Mouse (Mus musculus) forebrain, postnatal 0 days (tissue): ENCODE results near the gene Klf12. TPM values are rescaled to one million over a fixed set of nuclear protein-coding genes. Genes with fewer than 3 reads are reported as not detected.

Source experiments
- ATAC-seq: fragments of 200-750 bp; cut with Nextera tagmentation; 2 replicates; pipeline ENCODE4 v1.8.0; 2017; ENCODE audit warnings: mild to moderate bottlenecking, moderate library complexity
- DNase-seq: peaks from one replicate; pipeline ENCODE4 v3.0.0-alpha.2; 2015
- H3K27ac ChIP-seq: fragments of 300-500 bp; sonication (generic); 2 replicates; pipeline ENCODE4 v1.5.1; 2014; ENCODE audit warnings: low read depth, mild to moderate bottlenecking, antibody characterized with exemption, low read length, moderate library complexity, mixed read lengths
- H3K27me3 ChIP-seq: fragments of 300-500 bp; sonication (generic); 2 replicates; pipeline ENCODE4 v1.6.1; 2014; ENCODE audit warnings: mild to moderate bottlenecking, low read length, mixed read lengths; ENCODE audit not compliant: insufficient read depth
- H3K36me3 ChIP-seq: fragments of 300-500 bp; sonication (generic); 2 replicates; pipeline ENCODE4 v1.6.1; 2014; ENCODE audit warnings: mild to moderate bottlenecking, moderate library complexity; ENCODE audit not compliant: insufficient read depth
- H3K4me1 ChIP-seq: fragments of 300-500 bp; sonication (generic); 2 replicates; pipeline ENCODE4 v1.6.1; 2014; ENCODE audit warnings: antibody characterized with exemption; ENCODE audit not compliant: insufficient read depth
- H3K4me2 ChIP-seq: fragments of 300-500 bp; sonication (generic); 2 replicates; pipeline ENCODE4 v1.6.1; 2014; ENCODE audit warnings: low read depth, mild to moderate bottlenecking, moderate library complexity
- H3K4me3 ChIP-seq: fragments of 300-500 bp; sonication (generic); 2 replicates; pipeline ENCODE4 v1.5.1; 2014; ENCODE audit warnings: low read depth, low read length, mixed read lengths
- H3K9ac ChIP-seq: fragments of 300-500 bp; sonication (generic); 2 replicates; pipeline ENCODE4 v1.6.1; 2014; ENCODE audit warnings: mild to moderate bottlenecking
- H3K9me3 ChIP-seq: fragments of 300-500 bp; sonication (generic); 2 replicates; pipeline ENCODE4 v1.6.1; 2016; ENCODE audit warnings: low read length
- CTCF ChIP-seq: sonication (generic); IDR thresholded peaks from 2 replicates; pipeline ENCODE4 v1.5.1; 2016; ENCODE audit warnings: antibody characterized with exemption, control low read depth, low read depth
- WGBS: fragments of 180-500 bp; shearing (Covaris S2); extraction: QIAGEN DNeasy Blood & Tissue Kit; methylation state at CpG from one replicate; pipeline ENCODE4 v1.1.7; 2014; 5-methylcytosine and 5-hydroxymethylcytosine counted together
- polyA plus RNA-seq: library from polyadenylated mRNA; unstranded; fragments of >200 nt; fragmentation: Nextera tagmentation; extraction: Ambion mirVana; gene quantifications from 2 replicates; pipeline ENCODE4 v1.2.1, GENCODE M21; 2015
- total RNA-seq: library from RNA; depleted of rRNA; stranded (reverse); fragments of >200 nt; gene quantifications from 2 replicates; pipeline ENCODE4 v1.2.3, GENCODE M21; 2014

Gene Klf12
- total and polyA plus RNA-seq, 2 experiments from 2014 or later: 24.4 to 47.9 TPM

- no peak overlapping the region for H3K27ac ChIP-seq
- no peaks in the 10 kb centered on the region for H3K27me3 ChIP-seq
- ATAC-seq: no peak
- H3K9ac ChIP-seq: no peak overlapping the region
- H3K4me1 ChIP-seq: no peaks in the 10 kb centered on the region
- no peak overlapping the region for H3K4me3 ChIP-seq
- no peak for TF ChIP-seq CTCF
- H3K9me3 ChIP-seq: no peaks in the 10 kb centered on the region
- no peak for DNase-seq
- no peak overlapping the region for H3K4me2 ChIP-seq
- H3K36me3 ChIP-seq: no peaks in the 10 kb centered on the region
- WGBS: 82% methylated on average over 1 of the region's 1 CpGs
Measured at GRCm38 (mm10) chr14:100300905-100301304, 16.4 kb upstream of the Klf12 start.

- TF ChIP-seq CTCF: no peak
- H3K4me3 ChIP-seq: no peak overlapping the region
- H3K36me3 ChIP-seq: no peaks in the 10 kb centered on the region
- H3K27ac ChIP-seq: no peak overlapping the region
- H3K27me3 ChIP-seq: no peaks in the 10 kb centered on the region
- 69% methylated on average over 6 of the region's 6 CpGs for WGBS
- no peaks in the 10 kb centered on the region for H3K4me1 ChIP-seq
- H3K4me2 ChIP-seq: no peak overlapping the region
- H3K9me3 ChIP-seq: no peaks in the 10 kb centered on the region
- H3K9ac ChIP-seq: no peak overlapping the region
- ATAC-seq (no peak), DNase-seq (no peak)
Measured at GRCm38 (mm10) chr14:100298892-100299291, 14.4 kb upstream of the Klf12 start.

GRCm38 (mm10) chr14:100286586-100287241, 2.2 kb upstream of the Klf12 start:
- peak; percentile 67 for DNase-seq
- Histone ChIP-seq H3K27ac (peak overlapping the region; percentile 95), H3K9me3 (no peaks in the 10 kb centered on the region), H3K9ac (peak overlapping the region; percentile 91), H3K36me3 (no peaks in the 10 kb centered on the region), H3K4me3 (peak overlapping the region; percentile 65), H3K27me3 (no peaks in the 10 kb centered on the region), H3K4me2 (peak overlapping the region; percentile 98), H3K4me1 (no peaks in the 10 kb centered on the region)
- TF ChIP-seq CTCF: no peak
- ATAC-seq: no peak
- WGBS: 5% methylated on average over 19 of the region's 19 CpGs

GRCm38 (mm10) chr14:100285656-100286585, 1.4 kb upstream of the Klf12 start:
- H3K4me2 ChIP-seq: peak overlapping the region; percentile 98
- 2% methylated on average over 58 of the region's 60 CpGs for WGBS
- H3K9ac ChIP-seq: peak overlapping the region; percentile 91
- TF ChIP-seq CTCF: no peak
- peak overlapping the region; percentile 95 for H3K27ac ChIP-seq
- ATAC-seq (peak; percentile 36), DNase-seq (peak; percentile 76)
- no peaks in the 10 kb centered on the region for H3K27me3 ChIP-seq
- H3K4me1 ChIP-seq: no peaks in the 10 kb centered on the region
- H3K4me3 ChIP-seq: peak overlapping the region; percentile 65
- no peaks in the 10 kb centered on the region for H3K36me3 ChIP-seq
- no peaks in the 10 kb centered on the region for H3K9me3 ChIP-seq

- Histone ChIP-seq H3K4me3 (peak overlapping the region; percentile 65), H3K4me1 (no peaks in the 10 kb centered on the region), H3K27me3 (no peaks in the 10 kb centered on the region), H3K4me2 (peak overlapping the region; percentile 98), H3K9me3 (no peaks in the 10 kb centered on the region), H3K9ac (peak overlapping the region; percentile 91), H3K36me3 (no peaks in the 10 kb centered on the region), H3K27ac (peak overlapping the region; percentile 95)
- ATAC-seq (peak; percentile 72), DNase-seq (peak; percentile 84)
- no peak for TF ChIP-seq CTCF
- 1% methylated on average over 45 of the region's 48 CpGs for WGBS
Measured at GRCm38 (mm10) chr14:100284861-100285655, 579 bp upstream of the Klf12 start.

- under 1% methylated on average over 27 of the region's 27 CpGs for WGBS
- no peak for TF ChIP-seq CTCF
Measured at GRCm38 (mm10) chr14:100283411-100284118, 914 bp downstream of the Klf12 start.

More at GRCm38 (mm10) chr14:100283411-100284118, 914 bp downstream of the Klf12 start:
- H3K4me3 ChIP-seq: peak overlapping the region; percentile 65
- ATAC-seq (peak; percentile 24), DNase-seq (peak; percentile 72)
- no peaks in the 10 kb centered on the region for H3K4me1 ChIP-seq
- H3K9me3 ChIP-seq: no peaks in the 10 kb centered on the region
- H3K36me3 ChIP-seq: no peaks in the 10 kb centered on the region
- no peaks in the 10 kb centered on the region for H3K27me3 ChIP-seq
- peak overlapping the region; percentile 98 for H3K4me2 ChIP-seq
- H3K27ac ChIP-seq: peak overlapping the region; percentile 95
- peak overlapping the region; percentile 91 for H3K9ac ChIP-seq
